Mouse (Mus musculus): Measurements from ENCODE around the gene Acot11.

Gene Acot11

GRCm38 (mm10) chr4:106703956-106704355 lies 100.8 kb downstream of the Acot11 start:
- in situ Hi-C loops (cut with MboI; ENCODE audit: low sequenced_read_pairs), result loop anchor here (10.0 kb wide), 1 partner anchor 89 kb away; the partner anchor contains the start of gene Lexm

- in situ Hi-C loops (cut with MboI; ENCODE audit: low sequenced_read_pairs), result loop anchor here (10.0 kb wide), 1 partner anchor 86 kb away; the partner anchor contains the start of gene Lexm
These were observed 104.0 kb downstream of the Acot11 start for GRCm38 (mm10) chr4:106700798-106701197.

DNA sequence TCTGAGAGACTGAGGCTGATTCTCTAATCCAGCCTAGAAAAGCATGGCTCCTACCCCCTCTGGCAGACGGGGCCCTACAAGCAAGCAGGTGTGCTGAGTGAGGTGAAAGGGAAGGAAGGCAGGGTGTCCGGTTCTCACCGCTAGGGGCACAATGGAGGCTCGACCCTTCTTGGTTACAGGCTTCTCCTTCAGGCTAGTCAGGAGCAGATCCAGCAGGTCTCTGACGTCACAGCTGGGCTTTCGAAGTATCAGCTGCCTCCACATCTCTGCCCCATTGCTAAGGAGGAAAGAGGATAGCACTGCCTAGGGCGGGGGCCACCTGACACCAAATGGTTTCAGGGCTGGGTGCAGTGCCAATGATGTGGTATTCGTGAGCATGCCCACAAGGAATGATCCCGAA lies 104.8 kb downstream of the Acot11 start:
- in situ Hi-C loops (cut with MboI; ENCODE audit: low sequenced_read_pairs), result loop anchor here (10.0 kb wide), 1 partner anchor 85 kb away; the partner anchor contains the start of gene Lexm

Data from CH12F3 (cell line).